ENCODE assay signal across 17 mouse cellular contexts in the genomic region with DNA sequence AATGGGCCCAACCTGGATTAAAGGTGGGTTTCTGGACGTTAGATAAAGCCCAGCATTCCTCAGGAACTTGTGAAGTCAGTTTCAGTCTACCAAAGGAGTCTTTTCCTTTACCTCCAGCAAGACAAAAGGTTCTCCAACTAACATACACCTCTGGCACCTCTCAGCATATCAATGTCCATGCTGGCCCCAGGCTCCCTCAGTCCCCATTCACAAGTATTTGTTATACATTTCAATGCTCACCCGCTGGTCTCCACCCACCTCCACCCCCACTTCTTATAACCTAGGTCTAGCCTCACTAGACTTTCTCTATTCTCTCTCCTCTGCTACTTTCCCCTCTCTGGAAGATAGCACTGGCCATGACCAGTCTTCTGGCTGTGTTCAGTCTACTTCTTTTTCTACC.
DNase-seq lines count a peak whose midpoint lies in the region; ATAC-seq and TF ChIP-seq lines count a peak whose summit lies in the region.
"Had no signal": no experiment of that assay in that cellular context is flagged by ENCODE, and none has a peak within 500 bp of the region (broad histone marks: within the 10 kb centered on the region; RNA-seq: fewer than 3 reads in every experiment).

No protein-coding gene starts in this region.

- no peaks in the 10 kb centered on the region for H3K36me3 ChIP-seq in heart, embryonic 13.5 days
- no peaks in the 10 kb centered on the region for H3K36me3 ChIP-seq in liver, postnatal 0 days (replicated peaks; ENCODE audit: insufficient read depth, low read length)
- no peaks in the 10 kb centered on the region for H3K36me3 ChIP-seq in ES-E14 (ENCODE audit: control insufficient read depth, insufficient read depth, low read length, poor library complexity, severe bottlenecking)
- no peaks in the 10 kb centered on the region for H3K36me3 ChIP-seq in embryonic facial prominence, embryonic 13.5 days
- H3K36me3 ChIP-seq: forebrain, embryonic 12.5 days; liver, embryonic 15.5 days; neural tube, embryonic 12.5 days had no signal

- H3K9ac ChIP-seq in heart, embryonic 13.5 days, result no peak overlapping the region
- H3K9ac ChIP-seq in liver, postnatal 0 days (replicated peaks), result no peak overlapping the region
- no peak overlapping the region for H3K9ac ChIP-seq in ES-E14 (ENCODE audit: insufficient read depth, low read depth, low read length, poor library complexity, severe bottlenecking)
- H3K9ac ChIP-seq in embryonic facial prominence, embryonic 13.5 days, result no peak overlapping the region
- H3K9ac ChIP-seq: forebrain, embryonic 12.5 days; hindbrain, embryonic 14.5 days; liver, embryonic 15.5 days; neural tube, embryonic 12.5 days had no signal

- peak overlapping the region; percentile 96 for H3K27ac ChIP-seq in heart, embryonic 13.5 days (replicated peaks)
- 0 out of 2 replicates have a peak overlapping the region, but pooled peaks have one; percentile 78 for H3K27ac ChIP-seq in liver, postnatal 0 days (ENCODE audit: low read depth)
- H3K27ac ChIP-seq in ES-E14 (ENCODE audit: insufficient read depth, low read depth, low read length, poor library complexity, severe bottlenecking), result peak overlapping the region; percentile 33; the same call in 1 of the 2 replicates
- peak overlapping the region; percentile 77; the same call in 1 of the 2 replicates for H3K27ac ChIP-seq in embryonic facial prominence, embryonic 13.5 days

- TF ChIP-seq EP300 in liver, postnatal 0 days (IDR thresholded peaks at IDR 0.05; ENCODE audit: low read depth), result no peak

- ATAC-seq in heart, embryonic 13.5 days (ENCODE audit: extremely low read depth, insufficient number of reproducible peaks, low FRiP score, low TSS enrichment), result no peak
- no peak for ATAC-seq in liver, postnatal 0 days
- ATAC-seq in embryonic facial prominence, embryonic 13.5 days (ENCODE audit: insufficient number of reproducible peaks, insufficient read depth, low FRiP score, low TSS enrichment, low read depth), result no peak

- no peak for TF ChIP-seq CTCF in liver, postnatal 0 days (IDR thresholded peaks at IDR 0.05; ENCODE audit: low read depth)

- no peak for DNase-seq in heart, postnatal 14 days
- DNase-seq in liver, postnatal 0 days, result no peak
- DNase-seq in liver (no peak), ES-E14 (ENCODE audit: low read depth, low spot score) (peak; percentile 63)
- DNase-seq in B cell, adult 2 months, result no peak
- DNase-seq: cerebellum, adult 8-10 months; kidney, adult 18-20 months; kidney, postnatal 4 days; layer of hippocampus, postnatal 36 days; left cerebral cortex, postnatal 4 days had no signal

- intact Hi-C loops in heart, postnatal 14 days (cut with DNase I), result loop anchor here (2.0 to 5.0 kb wide), 2 partner anchors 46 to 68 kb away; no protein-coding TSS in a partner anchor

- WGBS in heart, embryonic 13.5 days, result 55% methylated on average over 2 of the region's 2 CpGs
- 68% methylated on average over 2 of the region's 2 CpGs for WGBS in liver, postnatal 0 days (ENCODE audit: insufficient replicate concordance)
- 50% methylated on average over 2 of the region's 2 CpGs for WGBS in embryonic facial prominence, embryonic 13.5 days

- in situ Hi-C loops in ES-E14 (cut with MboI; ENCODE audit: low sequenced_read_pairs in 2 of 2, unreplicated experiment in 2 of 2), result no loop called here

- peaks cover 34% of the 10 kb centered on the region for H3K4me1 ChIP-seq in heart, embryonic 13.5 days
- H3K4me1 ChIP-seq in liver, postnatal 0 days (ENCODE audit: insufficient read depth), result peaks cover 6% of the 10 kb centered on the region
- H3K4me1 ChIP-seq in ES-E14 (ENCODE audit: control insufficient read depth in 2 of 2, insufficient read depth in 2 of 2, low read length in 2 of 2, poor library complexity in 1 of 2), result peaks cover 17 to 21% of the 10 kb centered on the region in 2 experiments
- peaks cover 18% of the 10 kb centered on the region for H3K4me1 ChIP-seq in embryonic facial prominence, embryonic 13.5 days

- no peaks in the 10 kb centered on the region for H3K27me3 ChIP-seq in heart, embryonic 13.5 days (replicated peaks)
- no peaks in the 10 kb centered on the region for H3K27me3 ChIP-seq in liver, postnatal 0 days (ENCODE audit: insufficient read depth, low read length)
- no peaks in the 10 kb centered on the region for H3K27me3 ChIP-seq in embryonic facial prominence, embryonic 13.5 days
- H3K27me3 ChIP-seq: forebrain, embryonic 12.5 days; liver, embryonic 15.5 days; megakaryocyte, embryonic 14.5 days; neural tube, embryonic 12.5 days had no signal

- H3K4me2 ChIP-seq in heart, embryonic 13.5 days, result no peak overlapping the region
- no peak overlapping the region for H3K4me2 ChIP-seq in liver, postnatal 0 days (ENCODE audit: low read depth, low read length)
- H3K4me2 ChIP-seq in embryonic facial prominence, embryonic 13.5 days, result no peak overlapping the region
- H3K4me2 ChIP-seq: forebrain, embryonic 12.5 days; hindbrain, embryonic 14.5 days; liver, embryonic 15.5 days; neural tube, embryonic 12.5 days had no signal

- no peaks in the 10 kb centered on the region for H3K9me3 ChIP-seq in heart, embryonic 13.5 days
- no peaks in the 10 kb centered on the region for H3K9me3 ChIP-seq in liver, postnatal 0 days (ENCODE audit: low read length)
- no peaks in the 10 kb centered on the region for H3K9me3 ChIP-seq in ES-E14 (ENCODE audit: control insufficient read depth, insufficient read depth, low read depth, low read length)
- no peaks in the 10 kb centered on the region for H3K9me3 ChIP-seq in embryonic facial prominence, embryonic 13.5 days
- H3K9me3 ChIP-seq: forebrain, embryonic 12.5 days; liver, embryonic 15.5 days; megakaryocyte, embryonic 14.5 days; neural tube, embryonic 12.5 days had no signal

- no peak overlapping the region for H3K4me3 ChIP-seq in heart, embryonic 13.5 days
- no peak overlapping the region for H3K4me3 ChIP-seq in liver, postnatal 0 days (ENCODE audit: low read depth, low read length)
- no peak overlapping the region for H3K4me3 ChIP-seq in ES-E14 (ENCODE audit: insufficient read depth in 1 of 2, low read depth in 1 of 2, low read length in 2 of 2, poor library complexity in 1 of 2, severe bottlenecking in 1 of 2)
- H3K4me3 ChIP-seq in embryonic facial prominence, embryonic 13.5 days, result no peak overlapping the region
- H3K4me3 ChIP-seq: forebrain, embryonic 12.5 days; liver, embryonic 15.5 days; megakaryocyte, embryonic 14.5 days; neural tube, embryonic 12.5 days had no signal

TF ChIP-seq in ES-E14, 5 proteins besides CTCF, POLR2A, EP300 and RAD21:
- TF ChIP-seq CHD2 (IDR thresholded peaks at IDR 0.05; ENCODE audit: low read depth, low read length) (no peak), MAFK (IDR thresholded peaks at IDR 0.05; ENCODE audit: insufficient read depth, low read depth, low read length) (no peak), HCFC1 (IDR thresholded peaks at IDR 0.05; ENCODE audit: borderline replicate concordance, insufficient read depth, low read length) (no peak), ZNF384 (IDR thresholded peaks at IDR 0.05; ENCODE audit: low read depth, low read length) (no peak), ZC3H11A (IDR thresholded peaks at IDR 0.05; ENCODE audit: borderline replicate concordance, low read depth, low read length) (no peak)

Comparison
In these comparisons a context has a peak if more than half of its experiments do, and no peak if none do; other contexts are left out.
1. H3K27ac ChIP-seq: peak in every context shown above with its lines; median percentile 96 in heart, embryonic 13.5 days; 78 in liver, postnatal 0 days; 77 in embryonic facial prominence, embryonic 13.5 days; 33 in ES-E14.